21 mouse cellular contexts compared by ENCODE assay signal in genomic region chr1:131045723-131046355, GRCm38 (mm10). TPM values are rescaled to one million over a fixed set of nuclear protein-coding genes. Genes with fewer than 3 reads are reported as not detected.
"Had no signal": no experiment of that assay in that cellular context is flagged by ENCODE, and none has a peak within 500 bp of the region (broad histone marks: within the 10 kb centered on the region; RNA-seq: fewer than 3 reads in every experiment).

No protein-coding gene starts in this region.

- H3K9ac ChIP-seq: limb, embryonic 13.5 days; liver, embryonic 14.5 days; neural tube, embryonic 12.5 days had no signal

- DNase-seq: kidney, adult 8-10 months; kidney, postnatal 25 days; layer of hippocampus, adult 9-11 months; layer of hippocampus, postnatal 36 days; lung, adult 18-20 months; lung, postnatal 4 days; midbrain, embryonic 14.5 days; retina, postnatal 1 day; right cerebral cortex, postnatal 14 days; thymus, postnatal 36 days had no signal

- H3K9me3 ChIP-seq: limb, embryonic 13.5 days; midbrain, embryonic 10.5 days; neural tube, embryonic 12.5 days had no signal

- H3K27me3 ChIP-seq: limb, embryonic 13.5 days; neural tube, embryonic 12.5 days had no signal

- H3K27ac ChIP-seq: limb, embryonic 13.5 days; liver, embryonic 14.5 days; midbrain, embryonic 10.5 days; neural tube, embryonic 12.5 days had no signal

- H3K4me1 ChIP-seq: midbrain, embryonic 10.5 days; neural tube, embryonic 12.5 days had no signal

- H3K4me2 ChIP-seq: limb, embryonic 13.5 days; neural tube, embryonic 12.5 days had no signal

- H3K4me3 ChIP-seq: limb, embryonic 13.5 days; midbrain, embryonic 10.5 days; neural tube, embryonic 12.5 days had no signal

- H3K36me3 ChIP-seq: limb, embryonic 13.5 days; midbrain, embryonic 10.5 days; neural tube, embryonic 12.5 days had no signal

RNA-seq across cellular contexts. Expression of gene Il10, which starts 26.2 kb away (rescaled TPM):
- total RNA-seq: layer of hippocampus, postnatal 36 days; left cerebral cortex, adult 8-10 months; left cerebral cortex, postnatal 36 days; megakaryocyte, adult 5-6 weeks; neutrophil, adult 5-6 weeks had no signal
- polyA plus RNA-seq: kidney, embryonic 16.5 days; liver, adult 2 months; lung, embryonic 16.5 days; midbrain, embryonic 10.5 days; midbrain, embryonic 14.5 days; neural tube, embryonic 12.5 days had no signal
